Mouse (Mus musculus) cortical plate, adult 2 months (tissue): Measurements from ENCODE around the gene Cnr2.

Source experiments
- CTCF ChIP-seq: fragments of 200-500 bp; IDR thresholded peaks from 2 replicates; pipeline ENCODE4 v1.5.1; 2011; ENCODE audit warnings: mild to moderate bottlenecking, control low read depth, low read length; ENCODE audit not compliant: insufficient read depth; ENCODE audit errors: extremely low read depth
- POLR2A ChIP-seq: fragments of 200-500 bp; IDR thresholded peaks from 2 replicates; pipeline ENCODE4 v1.6.1; 2011; ENCODE audit warnings: mild to moderate bottlenecking, low read length, control low read depth; ENCODE audit not compliant: insufficient read depth; ENCODE audit errors: extremely low read depth

GRCm38 (mm10) chr4:135953179-135953578 is 58.0 kb downstream of the Cnr2 start:
- TF ChIP-seq CTCF (no peak), POLR2A (no peak)
